Mouse (Mus musculus): ENCODE data around the gene Asic4.

DNA sequence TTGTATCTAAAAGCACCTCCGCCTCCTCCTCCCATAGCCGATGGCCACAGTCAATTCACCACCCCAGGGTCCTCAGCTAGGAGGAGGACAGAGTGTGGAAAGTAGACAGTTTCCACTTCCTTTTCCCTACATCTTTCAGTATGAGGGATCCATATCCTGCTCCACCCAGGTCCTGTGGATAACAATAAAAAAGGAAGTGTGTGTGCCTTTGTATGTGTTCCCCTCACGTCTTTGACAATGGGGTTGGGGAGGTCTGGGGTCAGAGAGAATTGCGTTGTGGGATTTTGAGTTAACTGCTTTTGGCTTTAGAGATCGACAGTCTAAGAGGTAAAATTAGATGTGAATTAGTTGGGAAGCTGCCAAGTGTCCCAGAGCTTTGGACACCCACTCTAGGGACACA is 59.9 kb downstream of the Asic4 start:
- TF ChIP-seq CTCF (IDR thresholded peaks at IDR 0.05; ENCODE audit: extremely low read depth, insufficient read depth, insufficient read length, insufficient replicate concordance): no peak
- TF ChIP-seq POLR2A (IDR thresholded peaks at IDR 0.05; ENCODE audit: low read depth, low read length): no peak
